22 mouse cellular contexts compared by ENCODE assay signal in the genomic region with DNA sequence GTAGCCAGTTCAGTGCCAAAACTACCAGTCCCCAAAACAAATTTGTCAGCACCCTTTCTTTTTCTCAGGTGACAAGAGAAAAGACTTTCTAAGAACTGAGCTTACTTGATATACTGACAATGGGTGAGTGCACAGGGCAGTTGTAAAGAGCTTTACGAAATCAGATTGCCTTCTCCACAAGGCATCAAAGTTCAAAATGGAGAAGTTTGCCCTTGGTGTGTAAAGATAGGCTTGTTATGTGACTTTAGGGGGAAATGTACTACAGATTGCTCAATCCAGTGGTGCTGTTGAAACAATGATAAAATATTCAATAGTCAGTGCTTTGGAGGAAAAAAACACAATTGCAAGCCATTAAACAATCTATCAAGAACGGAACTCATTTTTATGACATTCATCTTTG.
"Had no signal": no experiment of that assay in that cellular context is flagged by ENCODE, and none has a peak within 500 bp of the region (broad histone marks: within the 10 kb centered on the region; RNA-seq: fewer than 3 reads in every experiment).

No protein-coding gene starts in this region.

- H3K9me3 ChIP-seq: limb, embryonic 10.5 days; limb, embryonic 13.5 days; liver, embryonic 13.5 days; lung, embryonic 15.5 days; midbrain, embryonic 12.5 days; midbrain, embryonic 15.5 days; neural tube, embryonic 12.5 days; neural tube, embryonic 15.5 days had no signal

- H3K4me3 ChIP-seq: layer of hippocampus, adult 2 months; limb, embryonic 10.5 days; limb, embryonic 13.5 days; liver, embryonic 13.5 days; lung, embryonic 15.5 days; midbrain, embryonic 12.5 days; midbrain, embryonic 15.5 days; neural tube, embryonic 12.5 days; neural tube, embryonic 15.5 days had no signal

- H3K27ac ChIP-seq: layer of hippocampus, adult 2 months; limb, embryonic 10.5 days; limb, embryonic 13.5 days; liver, embryonic 13.5 days; lung, embryonic 15.5 days; macrophage; midbrain, embryonic 12.5 days; midbrain, embryonic 15.5 days; neural tube, embryonic 12.5 days; neural tube, embryonic 15.5 days had no signal

- DNase-seq: kidney, adult 11 months; kidney, postnatal 14 days; layer of hippocampus, adult 9-11 months; liver, embryonic 13.5 days; lung, adult 18-20 months; right cerebral cortex, adult 18-20 months; right cerebral cortex, postnatal 14 days; right cerebral cortex, postnatal 4 days; spleen, adult 18-20 months; thymus, adult 18-20 months; thymus, postnatal 14 days; thymus, postnatal 4 days had no signal

- ATAC-seq: hindbrain, embryonic 16.5 days; midbrain, embryonic 15.5 days had no signal

- H3K4me1 ChIP-seq: limb, embryonic 10.5 days; limb, embryonic 13.5 days; liver, embryonic 13.5 days; lung, embryonic 15.5 days; midbrain, embryonic 12.5 days; midbrain, embryonic 15.5 days; neural tube, embryonic 12.5 days; neural tube, embryonic 15.5 days had no signal

- H3K9ac ChIP-seq: limb, embryonic 13.5 days; liver, embryonic 13.5 days; lung, embryonic 15.5 days; midbrain, embryonic 12.5 days; midbrain, embryonic 15.5 days; neural tube, embryonic 12.5 days; neural tube, embryonic 15.5 days had no signal

- H3K36me3 ChIP-seq: limb, embryonic 10.5 days; limb, embryonic 13.5 days; liver, embryonic 13.5 days; lung, embryonic 15.5 days; midbrain, embryonic 12.5 days; midbrain, embryonic 15.5 days; neural tube, embryonic 12.5 days; neural tube, embryonic 15.5 days had no signal

- H3K27me3 ChIP-seq: limb, embryonic 13.5 days; liver, embryonic 13.5 days; lung, embryonic 15.5 days; midbrain, embryonic 12.5 days; midbrain, embryonic 15.5 days; neural tube, embryonic 12.5 days; neural tube, embryonic 15.5 days had no signal

- H3K4me2 ChIP-seq: limb, embryonic 13.5 days; liver, embryonic 13.5 days; lung, embryonic 15.5 days; midbrain, embryonic 12.5 days; midbrain, embryonic 15.5 days; neural tube, embryonic 12.5 days; neural tube, embryonic 15.5 days had no signal
